Mouse (Mus musculus) left cerebral cortex, postnatal 10 days (tissue): Measurements from ENCODE around the gene Foxn1. TPM values are rescaled to one million over a fixed set of nuclear protein-coding genes. Genes with fewer than 3 reads are reported as not detected.
A peak's percentile ranks its signal among the peaks of the same experiment; 100 is the strongest.

Experiments
- DNase-seq, 2 experiments: peaks; one replicate each; pipeline ENCODE4 v3.0.0; 2021 to 2022; ENCODE audit warnings: low spot score in 2 of 2, mixed read lengths in 1 of 2; ENCODE audit errors: extremely low spot score in 1 of 2
- intact Hi-C: fragments of 180-260 bp; cut with DNase I; formaldehyde crosslinking; loops from one replicate; pipeline ENCODE4 v1.15.1; 2025
- total RNA-seq, 2 experiments: library from RNA; stranded (reverse); gene quantifications; 2 replicates each; pipeline ENCODE4 v1.2.3; 2021

Foxn1 gene
- not detected for total RNA-seq

DNA sequence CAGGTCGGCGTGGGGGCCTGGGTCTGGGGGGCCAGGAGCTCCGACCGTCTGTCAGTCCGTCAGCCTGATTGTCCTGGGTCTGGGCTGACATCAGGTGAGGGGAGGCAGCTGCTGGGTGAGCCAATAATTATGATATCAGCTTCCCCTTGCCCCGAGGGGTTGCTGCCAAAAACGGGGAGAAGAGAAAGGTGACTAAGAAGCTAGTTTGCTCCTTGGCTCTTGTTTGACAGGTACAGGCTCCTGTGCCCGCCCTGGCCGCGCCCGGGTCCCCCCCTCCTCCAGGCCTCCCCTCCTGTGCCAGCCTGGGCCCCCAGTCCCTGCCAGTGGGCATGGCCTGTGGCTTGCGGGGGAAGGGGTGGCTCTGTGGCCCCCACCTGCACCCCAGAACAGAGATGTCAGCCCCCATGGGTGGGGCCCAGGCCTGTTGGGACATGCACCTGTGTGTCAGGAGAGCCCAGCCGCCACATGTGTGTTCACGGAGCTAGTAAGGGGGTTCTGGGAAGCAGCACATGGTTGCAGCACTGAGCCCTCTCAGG lies at the start of gene Foxn1:
TSS of gene Foxn1 (minus strand) at position 51 of the 536 bp plus-strand sequence.
- no peak for DNase-seq
- intact Hi-C loops = no loop called here

DNA sequence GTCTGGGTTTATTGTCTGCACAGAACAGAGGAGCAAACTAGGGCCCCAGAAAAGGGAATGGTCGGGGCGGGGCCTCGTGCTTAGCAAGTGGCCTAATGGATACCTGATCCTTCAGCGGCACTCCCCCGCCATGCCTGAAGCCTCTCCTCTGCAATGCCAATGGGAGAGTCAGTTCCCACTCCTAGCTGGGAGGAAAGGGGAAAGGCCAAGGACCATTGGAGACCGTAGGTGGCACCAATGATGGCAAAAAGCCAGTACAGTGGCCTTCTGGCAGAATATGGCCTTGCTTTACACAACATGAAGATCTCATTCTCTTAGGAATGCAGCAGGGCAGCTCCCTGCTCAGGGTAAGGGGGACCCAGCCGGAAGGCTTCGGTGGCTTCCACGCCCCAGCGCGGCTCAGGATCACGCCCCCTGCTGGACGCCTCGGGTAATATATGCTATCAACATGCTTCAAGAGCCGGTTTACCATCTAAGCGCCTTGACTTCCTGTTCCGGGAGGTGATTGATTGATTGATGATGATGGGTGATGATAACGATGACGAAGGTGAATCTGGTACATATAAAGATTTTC lies 49.5 kb upstream of the Foxn1 start:
- no peak for DNase-seq
- intact Hi-C loops = no loop called here

DNA sequence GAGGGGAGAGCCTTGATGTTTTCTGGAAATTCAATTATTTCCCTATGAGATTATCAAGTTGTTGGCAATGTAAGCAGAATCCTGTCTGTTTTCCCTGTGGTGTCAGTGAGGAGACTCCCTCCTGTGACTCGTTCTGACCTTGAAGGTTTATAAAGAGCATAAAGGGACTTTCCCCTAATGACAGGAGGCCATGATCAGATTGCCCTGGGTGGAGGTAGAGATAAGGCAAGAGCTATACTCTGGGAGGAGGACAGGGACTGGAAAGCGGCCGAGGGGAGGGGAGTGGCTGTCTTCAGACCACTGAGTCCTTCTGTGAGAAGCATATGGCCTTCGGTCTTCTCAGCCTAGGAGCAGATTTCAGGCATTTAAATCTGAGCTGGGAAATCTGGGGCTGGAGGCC lies 47.7 kb upstream of the Foxn1 start:
- DNase-seq = no peak

DNA sequence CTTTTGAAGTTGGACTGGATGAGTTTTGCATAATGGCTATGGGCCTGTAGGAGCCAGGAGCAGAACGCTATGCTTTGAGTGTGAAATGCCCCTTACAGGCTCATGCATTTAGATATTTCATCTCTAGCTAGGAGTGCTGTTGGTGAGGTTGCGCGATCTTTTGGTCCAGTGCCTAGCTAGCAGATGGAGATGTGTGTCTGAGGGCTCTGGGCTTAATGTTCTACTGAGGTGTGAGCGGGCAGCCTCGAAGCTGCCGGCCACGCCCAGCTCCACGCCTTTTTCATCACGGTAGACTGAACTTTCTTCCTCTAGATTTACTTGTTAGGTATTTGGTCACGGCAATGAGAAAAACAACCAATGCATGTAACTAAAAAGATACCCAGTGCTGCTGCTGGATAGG lies 44.8 kb upstream of the Foxn1 start:
- no peak for DNase-seq
- intact Hi-C loops = no loop called here

More for the DNA sequence above, 47.7 kb upstream of the Foxn1 start:
- intact Hi-C loops = no loop called here

DNA sequence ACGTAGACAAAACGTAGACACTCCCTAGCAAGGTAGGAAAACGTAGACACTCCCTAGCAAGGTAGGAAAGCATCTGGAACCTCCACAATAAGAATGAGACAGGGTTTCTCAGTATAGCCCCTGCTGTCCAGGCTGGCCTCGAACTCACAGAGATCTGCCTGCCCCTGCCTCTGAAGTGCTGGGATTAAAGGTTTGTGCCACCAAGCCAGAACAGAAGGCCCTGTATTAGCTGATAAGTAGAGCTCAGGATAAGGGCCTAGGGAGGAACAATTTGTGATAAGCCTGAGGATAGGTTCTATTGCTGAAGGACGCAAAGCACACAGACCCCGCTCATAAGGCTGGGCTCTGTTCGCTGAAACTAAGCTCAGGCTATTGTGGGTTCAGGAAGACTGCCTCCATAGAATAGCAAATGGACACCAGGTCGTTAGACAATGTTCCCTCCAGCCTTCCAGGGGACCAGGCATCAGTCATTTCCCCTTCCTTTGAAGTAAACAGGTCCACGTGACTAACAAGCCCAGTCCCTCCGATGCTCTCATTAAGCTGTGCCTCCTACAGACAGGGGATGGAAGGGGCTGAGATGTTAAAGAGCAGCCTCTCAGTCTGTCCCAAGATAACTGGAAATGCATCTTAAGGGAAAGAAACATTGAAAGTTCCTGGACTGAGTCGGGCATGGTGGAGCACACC lies 44.0 kb upstream of the Foxn1 start:
- intact Hi-C loops = no loop called here
- no peak for DNase-seq

- DNase-seq = no peak
- intact Hi-C loops = no loop called here
Measured at GRCm38 (mm10) chr11:78428309-78428708, 42.0 kb upstream of the Foxn1 start.

- no peak for DNase-seq
- intact Hi-C loops = no loop called here
Measured at GRCm38 (mm10) chr11:78427655-78428054, 41.3 kb upstream of the Foxn1 start.

DNA sequence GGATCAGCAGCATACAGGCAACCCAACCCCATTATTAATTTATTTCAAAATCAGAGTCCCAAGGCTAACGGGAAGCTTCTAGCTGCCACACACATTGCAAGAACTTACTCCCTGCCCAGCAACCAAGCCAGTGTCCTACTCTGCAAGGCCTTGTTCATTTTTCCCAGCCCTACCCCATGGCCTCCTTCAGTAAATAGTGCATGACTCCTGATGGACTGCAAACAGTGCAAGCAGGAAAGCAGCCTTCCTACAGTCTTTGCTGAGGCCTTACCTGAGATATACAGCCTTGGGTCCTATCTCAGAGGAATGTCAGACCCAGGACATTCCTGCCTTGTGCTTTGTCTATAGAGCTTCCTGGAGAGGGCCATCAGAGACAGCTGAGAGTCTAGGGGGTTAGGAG lies 39.2 kb upstream of the Foxn1 start:
- no peak for DNase-seq
- intact Hi-C loops = no loop called here

DNA sequence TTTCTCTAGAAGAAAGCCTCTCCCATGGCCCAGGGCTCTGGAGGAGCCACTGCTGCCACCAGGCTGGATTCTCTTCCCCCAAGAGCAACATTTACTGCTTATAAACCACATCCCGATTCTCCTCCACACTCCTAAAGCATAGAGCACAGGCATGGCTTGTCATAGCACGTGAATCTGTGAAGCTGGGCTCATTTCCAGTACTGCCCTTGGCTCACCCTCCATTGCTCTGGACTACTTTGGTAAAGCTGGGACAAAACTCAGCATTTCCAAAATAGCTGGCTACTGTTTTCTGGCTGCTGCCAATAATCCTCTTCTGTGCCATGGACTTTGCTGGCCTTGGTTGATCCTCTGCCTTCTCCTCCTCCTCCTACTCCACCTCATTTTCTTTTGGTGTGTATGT lies 38.0 kb upstream of the Foxn1 start:
- peak in 1 of 2 experiments; percentile 35 for DNase-seq
- intact Hi-C loops = no loop called here

DNA sequence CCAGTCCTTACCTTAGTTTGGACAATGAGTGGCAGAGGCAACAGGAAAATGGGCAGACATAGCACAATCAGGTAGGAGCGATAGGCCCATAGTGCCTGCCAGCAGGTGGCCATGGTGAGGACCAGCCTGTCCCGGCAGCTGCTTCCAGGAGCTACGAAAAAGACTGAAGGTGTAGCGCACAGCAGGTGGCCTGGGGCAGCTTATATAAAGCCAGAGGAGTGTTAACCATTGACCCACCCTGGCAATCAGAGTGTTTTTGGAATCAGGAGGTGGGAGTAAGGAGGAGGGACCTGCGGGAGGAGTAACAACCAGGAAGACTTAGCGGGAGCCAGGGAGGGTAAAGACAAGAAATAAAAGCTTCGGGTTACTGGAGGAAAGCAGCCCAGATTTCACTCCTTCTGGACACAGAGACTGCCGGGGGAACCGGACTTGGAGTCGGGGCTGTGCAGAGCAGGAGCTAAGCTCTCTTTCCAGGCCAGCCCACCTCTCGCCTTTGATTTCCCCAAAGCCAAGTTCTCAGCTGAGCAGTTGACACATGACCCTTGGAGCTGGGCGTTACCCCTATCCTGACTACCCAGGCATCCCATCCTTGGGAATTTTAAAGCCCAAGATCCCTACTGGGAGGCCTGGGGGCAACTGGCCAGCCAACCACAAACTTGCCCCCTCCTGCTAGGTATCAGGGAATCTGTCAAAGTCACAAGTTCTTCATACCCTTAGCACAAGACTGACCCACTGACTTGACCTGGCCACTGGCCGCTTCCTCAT lies 35.9 kb upstream of the Foxn1 start, which contains the start of gene Slc13a2:
TSS of gene Slc13a2 (minus strand) at position 163 of the 765 bp plus-strand sequence.
- intact Hi-C loops = no loop called here
- DNase-seq = no peak

- intact Hi-C loops = no loop called here
- DNase-seq = no peak
Measured at GRCm38 (mm10) chr11:78421201-78422009, 35.0 kb upstream of the Foxn1 start.

DNA sequence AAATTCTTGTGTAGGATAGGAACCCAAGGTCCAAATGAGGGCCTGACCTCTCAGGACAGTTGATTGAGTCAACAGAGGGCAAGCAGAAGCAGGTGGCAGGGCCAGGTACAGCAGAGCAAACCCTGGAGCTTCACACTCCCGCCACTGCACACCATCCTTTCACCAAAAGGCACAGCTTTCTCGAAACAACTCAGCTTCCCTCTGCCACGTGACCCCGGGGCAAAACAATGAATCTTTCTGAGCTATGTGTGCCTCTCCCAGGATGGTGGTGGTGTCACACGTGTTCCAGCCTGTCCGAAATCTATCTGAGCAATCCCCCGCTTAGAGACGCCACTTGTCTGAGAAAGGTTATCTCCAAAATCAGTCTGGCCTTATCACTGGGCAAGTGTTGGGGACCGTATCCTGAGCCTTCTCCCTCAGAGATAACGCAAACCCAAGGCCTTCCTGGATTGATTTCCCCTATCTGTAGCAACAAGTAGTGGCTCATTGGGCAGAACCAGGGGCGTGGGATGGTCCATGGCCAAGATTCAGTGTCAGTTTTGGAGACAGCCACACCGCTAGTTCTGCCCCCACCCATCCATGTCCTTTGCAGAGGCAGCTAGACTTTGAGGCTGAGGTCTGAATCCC lies 34.0 kb upstream of the Foxn1 start:
- intact Hi-C loops = no loop called here
- no peak for DNase-seq

GRCm38 (mm10) chr11:78416854-78417253 lies 30.5 kb upstream of the Foxn1 start:
- DNase-seq = no peak
- intact Hi-C loops = no loop called here

DNA sequence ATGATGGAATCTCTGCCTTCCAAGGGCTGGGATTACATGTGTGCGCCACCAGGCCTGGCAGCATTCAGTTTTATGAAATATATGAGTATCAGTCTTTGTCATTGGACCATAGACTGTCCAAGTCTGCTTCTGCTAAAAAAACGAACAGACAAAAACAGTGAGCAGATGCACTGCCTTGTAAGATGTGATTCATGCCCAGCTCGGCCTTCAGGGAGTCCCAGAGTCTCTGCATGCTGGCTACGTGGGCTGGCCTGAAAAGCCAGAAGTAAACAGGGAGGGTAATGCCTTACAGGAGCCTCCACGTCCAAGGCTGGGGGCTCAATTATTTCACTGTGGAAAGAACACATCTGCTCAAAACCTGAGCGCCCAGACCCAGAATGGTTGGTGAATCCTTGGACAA lies 26.5 kb upstream of the Foxn1 start:
- intact Hi-C loops = no loop called here
- DNase-seq = no peak

DNA sequence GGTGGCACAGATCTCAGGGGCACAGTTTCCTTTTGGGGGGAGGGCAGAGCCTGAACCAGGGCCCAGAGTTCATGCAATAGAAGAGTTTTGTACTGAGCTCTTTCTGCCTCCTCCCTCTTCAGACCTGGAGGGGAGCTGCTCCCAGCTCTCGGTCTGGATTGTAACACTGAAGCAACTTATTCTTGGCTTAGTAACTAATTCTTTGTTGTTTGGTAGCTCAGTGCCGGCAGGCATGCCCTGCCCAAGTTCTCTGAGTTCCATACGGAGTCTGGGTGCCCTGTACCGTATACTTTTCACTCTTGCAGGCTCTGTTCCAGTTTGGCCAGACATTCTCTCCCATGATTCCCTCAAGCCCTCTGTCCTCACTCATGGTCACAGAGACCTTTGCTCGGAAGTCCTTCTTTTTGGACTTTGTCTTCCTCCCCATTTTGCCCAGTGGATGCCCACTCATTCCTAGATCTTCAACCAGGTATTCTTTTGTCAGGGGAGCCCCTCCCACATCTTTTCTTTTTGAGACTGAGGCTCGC lies 26.0 kb upstream of the Foxn1 start:
- intact Hi-C loops = no loop called here
- DNase-seq = no peak

- DNase-seq = peak in 1 of 2 experiments; percentile 13
- intact Hi-C loops = no loop called here
Measured at GRCm38 (mm10) chr11:78411606-78412323, 25.4 kb upstream of the Foxn1 start.

- intact Hi-C loops = no loop called here
Measured at GRCm38 (mm10) chr11:78408256-78409240, 22.2 kb upstream of the Foxn1 start.

More at GRCm38 (mm10) chr11:78408256-78409240, 22.2 kb upstream of the Foxn1 start:
- no peak for DNase-seq
